Mouse (Mus musculus): ENCODE measurements around the gene Tmem143.

GRCm38 (mm10) chr7:45917926-45918325 is 21.2 kb downstream of the Tmem143 start:
- TF ChIP-seq CTCF (IDR thresholded peaks at IDR 0.05) (no peak), EP300 (IDR thresholded peaks at IDR 0.05) (no peak)
